Mouse (Mus musculus): ENCODE measurements around the gene Epm2aip1. TPM values are rescaled to one million over a fixed set of nuclear protein-coding genes. Genes with fewer than 3 reads are reported as not detected.
A peak's percentile ranks its signal among the peaks of the same experiment; 100 is the strongest.

The Epm2aip1 gene
- total RNA-seq, 2 experiments from 2014 or later, result 17.1 to 25.1 TPM

GRCm38 (mm10) chr9:111314219-111314618 is 42.5 kb downstream of the Epm2aip1 start:
- intact Hi-C loops (cut with DNase I), result no loop called here
- peak; percentile 9 to 38 for DNase-seq

- DNase-seq, result no peak
- intact Hi-C loops (cut with DNase I), result no loop called here
Observed at GRCm38 (mm10) chr9:111320912-111321311, 49.2 kb downstream of the Epm2aip1 start.

- no peak for DNase-seq
- intact Hi-C loops (cut with DNase I), result no loop called here
Observed at GRCm38 (mm10) chr9:111324881-111325280, 53.2 kb downstream of the Epm2aip1 start.

Other genes starting within 250 kb of the Epm2aip1 start
- 10 to 100 TPM; 14.3 to 21.1 TPM for gene Ccrl2, start 214.4 kb upstream of the Epm2aip1 start, total RNA-seq (2021)
- gene Lrrfip2, start 154.3 kb upstream of the Epm2aip1 start, total RNA-seq (2021), result 10 to 100 TPM; 93.5 to 97.6 TPM
- gene Mlh1, start 138 bp upstream of the Epm2aip1 start, total RNA-seq (2021), result 1 to 10 TPM; 7.7 to 8.5 TPM
- gene Trank1, start 39.8 kb downstream of the Epm2aip1 start, total RNA-seq (2021), result not detected
- gene Dclk3, start 167.2 kb downstream of the Epm2aip1 start, total RNA-seq (2021), result under 1 TPM; 0.24 to 0.39 TPM

Measured in heart, postnatal 36 days (tissue).